Mouse (Mus musculus) liver, embryonic 14.5 days (tissue): Measurements from ENCODE around the gene Pdcd1.
"Not testable (repeated sequence)": the region's sequence is repeated elsewhere in the genome, so short reads cannot be mapped to it uniquely, and the experiment has no call there.

Source experiments
- CTCF ChIP-seq: IDR thresholded peaks from 2 replicates; pipeline ENCODE4 v1.5.1; 2016; ENCODE audit warnings: antibody characterized with exemption, low read depth, control low read depth
- EP300 ChIP-seq: IDR thresholded peaks from 2 replicates; pipeline ENCODE4 v1.6.1; 2016; ENCODE audit warnings: antibody characterized with exemption, low read depth

- TF ChIP-seq CTCF, EP300: not testable (repeated sequence)
Measured at GRCm38 (mm10) chr1:93991491-93991890, 60.9 kb downstream of the Pdcd1 start.
